Mouse (Mus musculus) right cerebral cortex, postnatal 10 days (tissue): Measurements from ENCODE around the gene Hopx.
"Not testable (repeated sequence)": the region's sequence is repeated elsewhere in the genome, so short reads cannot be mapped to it uniquely, and the experiment has no call there.

Experiments used
- DNase-seq, 2 experiments: peaks; one replicate each; pipeline ENCODE4 v3.0.0; 2021; ENCODE audit warnings: low spot score in 2 of 2

Gene Hopx

GRCm38 (mm10) chr5:77100691-77101090, 14.2 kb downstream of the Hopx start:
- DNase-seq: no peak

GRCm38 (mm10) chr5:77099997-77100380, 14.9 kb downstream of the Hopx start:
- DNase-seq: no peak

- no peak for DNase-seq
These were observed 15.5 kb downstream of the Hopx start for GRCm38 (mm10) chr5:77099317-77099996.

GRCm38 (mm10) chr5:77098874-77099273, 16.0 kb downstream of the Hopx start:
- no peak for DNase-seq

GRCm38 (mm10) chr5:77097686-77098085, 17.2 kb downstream of the Hopx start:
- DNase-seq: no peak

GRCm38 (mm10) chr5:77096194-77096593, 18.7 kb downstream of the Hopx start:
- not testable (repeated sequence) for DNase-seq

- peak; percentile 52 to 77 for DNase-seq
These were observed 20.1 kb downstream of the Hopx start for GRCm38 (mm10) chr5:77094510-77095491.

GRCm38 (mm10) chr5:77093961-77094360, 21.0 kb downstream of the Hopx start:
- DNase-seq: no peak

- DNase-seq: no peak
These were observed 22.4 kb downstream of the Hopx start for GRCm38 (mm10) chr5:77092531-77092930.

GRCm38 (mm10) chr5:77091923-77092322, 23.0 kb downstream of the Hopx start:
- no peak for DNase-seq

GRCm38 (mm10) chr5:77090521-77091096, 24.3 kb downstream of the Hopx start:
- no peak for DNase-seq

- no peak for DNase-seq
These were observed 25.0 kb downstream of the Hopx start for GRCm38 (mm10) chr5:77089901-77090300.

- DNase-seq: peak; percentile 51 to 63
These were observed 25.6 kb downstream of the Hopx start for GRCm38 (mm10) chr5:77089294-77089693.

GRCm38 (mm10) chr5:77087122-77087521, 27.8 kb downstream of the Hopx start:
- DNase-seq: no peak

- no peak for DNase-seq
These were observed 28.4 kb downstream of the Hopx start for GRCm38 (mm10) chr5:77086541-77086940.

- no peak for DNase-seq
These were observed 29.0 kb downstream of the Hopx start for GRCm38 (mm10) chr5:77085753-77086450.

- no peak for DNase-seq
These were observed 30.5 kb downstream of the Hopx start for GRCm38 (mm10) chr5:77084418-77084817.

GRCm38 (mm10) chr5:77082735-77083134, 32.2 kb downstream of the Hopx start:
- DNase-seq: no peak

GRCm38 (mm10) chr5:77080761-77081160, 34.2 kb downstream of the Hopx start:
- DNase-seq: no peak

GRCm38 (mm10) chr5:77075951-77076350, 39.0 kb downstream of the Hopx start:
- no peak for DNase-seq

- DNase-seq: peak in 1 of 2 experiments; percentile 57
These were observed 40.0 kb downstream of the Hopx start for GRCm38 (mm10) chr5:77074914-77075313.

- no peak for DNase-seq
These were observed 41.1 kb downstream of the Hopx start for GRCm38 (mm10) chr5:77073794-77074193.
